Mouse (Mus musculus) retina, postnatal 1 day (tissue): ENCODE data around the gene Stra6.

Experiments
- DNase-seq: peaks from one replicate; pipeline ENCODE4 v3.0.0-alpha.2; 2012

The Stra6 gene

GRCm38 (mm10) chr9:58175745-58176487 lies 112.3 kb downstream of the Stra6 start:
- peak; percentile 68 for DNase-seq

- no peak for DNase-seq
These were observed 113.6 kb downstream of the Stra6 start for GRCm38 (mm10) chr9:58177165-58177564.

- DNase-seq: no peak
These were observed 115.8 kb downstream of the Stra6 start for GRCm38 (mm10) chr9:58179390-58179789.

GRCm38 (mm10) chr9:58184456-58184855 lies 120.9 kb downstream of the Stra6 start:
- DNase-seq: no peak

- DNase-seq: no peak
These were observed 130.6 kb downstream of the Stra6 start for GRCm38 (mm10) chr9:58194222-58194621.

GRCm38 (mm10) chr9:58195671-58196070 lies 132.1 kb downstream of the Stra6 start:
- DNase-seq: no peak

- no peak for DNase-seq
These were observed 132.6 kb downstream of the Stra6 start for GRCm38 (mm10) chr9:58196141-58196540.

GRCm38 (mm10) chr9:58196610-58197567 lies 133.3 kb downstream of the Stra6 start:
- DNase-seq: no peak

- peak; percentile 77 for DNase-seq
These were observed 134.5 kb downstream of the Stra6 start for GRCm38 (mm10) chr9:58197781-58198701.

GRCm38 (mm10) chr9:58198801-58199371 lies 135.3 kb downstream of the Stra6 start:
- peak; percentile 48 for DNase-seq

- peak; percentile 54 for DNase-seq
These were observed 136.0 kb downstream of the Stra6 start for GRCm38 (mm10) chr9:58199381-58200269.

- DNase-seq: no peak
These were observed 136.9 kb downstream of the Stra6 start for GRCm38 (mm10) chr9:58200270-58201090.

- DNase-seq: peak; percentile 34
These were observed 137.7 kb downstream of the Stra6 start for GRCm38 (mm10) chr9:58201091-58201842.

- DNase-seq: peak; percentile 54
These were observed 138.4 kb downstream of the Stra6 start for GRCm38 (mm10) chr9:58201861-58202549.

GRCm38 (mm10) chr9:58202676-58203453 lies 139.3 kb downstream of the Stra6 start:
- peak; percentile 31 for DNase-seq
